Mouse (Mus musculus): ENCODE measurements around the gene Bco1. TPM values are rescaled to one million over a fixed set of nuclear protein-coding genes. Genes with fewer than 3 reads are reported as not detected.

Gene Bco1
- polyA plus RNA-seq, 1 experiment from 2014 or later = 0.16 TPM

GRCm38 (mm10) chr8:117115676-117116446, 20.2 kb downstream of the Bco1 start:
- no peak for DNase-seq (ENCODE audit: low spot score)
- peak; percentile 40; the same call in 1 of the 2 replicates for TF ChIP-seq CTCF (IDR thresholded peaks at IDR 0.05; ENCODE audit: low read depth)
- H3K4me3 ChIP-seq (replicated peaks; ENCODE audit: low read depth, low read length) = no peak overlapping the region; the same call in 1 of the 2 replicates
- H3K9me3 ChIP-seq (replicated peaks; ENCODE audit: low read length) = no peaks in the 10 kb centered on the region
- peak; percentile 44; the same call in 1 of the 2 replicates for ATAC-seq (replicated peaks; ENCODE audit: low FRiP score, low read depth)
- H3K27me3 ChIP-seq (ENCODE audit: insufficient read depth, low read length) = no peaks in the 10 kb centered on the region
- H3K9ac ChIP-seq (ENCODE audit: low read depth, low read length) = no peak overlapping the region
- 16% methylated on average over 13 of the region's 13 CpGs for WGBS
- no peaks in the 10 kb centered on the region for H3K36me3 ChIP-seq (ENCODE audit: insufficient read depth, low read length)
- no peak overlapping the region for H3K27ac ChIP-seq
- peak overlapping the region; percentile 9 for H3K4me2 ChIP-seq (ENCODE audit: low read length)
- no peaks in the 10 kb centered on the region for H3K4me1 ChIP-seq (replicated peaks; ENCODE audit: insufficient read depth, low read length)

- ATAC-seq (replicated peaks; ENCODE audit: low FRiP score, low read depth) (no peak), DNase-seq (ENCODE audit: low spot score) (no peak)
- WGBS = 65% methylated on average over 7 of the region's 7 CpGs
- H3K4me3 ChIP-seq (replicated peaks; ENCODE audit: low read depth, low read length) = no peak overlapping the region
- H3K9me3 ChIP-seq (replicated peaks; ENCODE audit: low read length) = no peaks in the 10 kb centered on the region
- H3K27ac ChIP-seq = no peak overlapping the region
- no peak for TF ChIP-seq CTCF (IDR thresholded peaks at IDR 0.05; ENCODE audit: low read depth)
- H3K9ac ChIP-seq (ENCODE audit: low read depth, low read length) = no peak overlapping the region
- H3K27me3 ChIP-seq (ENCODE audit: insufficient read depth, low read length) = no peaks in the 10 kb centered on the region
- H3K4me1 ChIP-seq (replicated peaks; ENCODE audit: insufficient read depth, low read length) = no peaks in the 10 kb centered on the region
- no peak overlapping the region for H3K4me2 ChIP-seq (ENCODE audit: low read length)
- no peaks in the 10 kb centered on the region for H3K36me3 ChIP-seq (ENCODE audit: insufficient read depth, low read length)
These were observed 20.9 kb downstream of the Bco1 start for GRCm38 (mm10) chr8:117116534-117116933.

GRCm38 (mm10) chr8:117118409-117118808, 22.8 kb downstream of the Bco1 start:
- Histone ChIP-seq H3K4me1 (replicated peaks; ENCODE audit: insufficient read depth, low read length) (no peaks in the 10 kb centered on the region), H3K9me3 (replicated peaks; ENCODE audit: low read length) (no peaks in the 10 kb centered on the region), H3K4me2 (ENCODE audit: low read length) (no peak overlapping the region), H3K36me3 (ENCODE audit: insufficient read depth, low read length) (no peaks in the 10 kb centered on the region), H3K9ac (ENCODE audit: low read depth, low read length) (no peak overlapping the region), H3K27ac (no peak overlapping the region), H3K27me3 (ENCODE audit: insufficient read depth, low read length) (no peaks in the 10 kb centered on the region), H3K4me3 (replicated peaks; ENCODE audit: low read depth, low read length) (no peak overlapping the region)
- DNase-seq (ENCODE audit: low spot score) (no peak), ATAC-seq (replicated peaks; ENCODE audit: low FRiP score, low read depth) (no peak)
- WGBS = 88% methylated on average over 9 of the region's 9 CpGs
- TF ChIP-seq CTCF (IDR thresholded peaks at IDR 0.05; ENCODE audit: low read depth) = no peak

GRCm38 (mm10) chr8:117121277-117121676, 25.6 kb downstream of the Bco1 start:
- no peak overlapping the region for H3K27ac ChIP-seq
- H3K9me3 ChIP-seq (replicated peaks; ENCODE audit: low read length) = no peaks in the 10 kb centered on the region
- no peak for TF ChIP-seq CTCF (IDR thresholded peaks at IDR 0.05; ENCODE audit: low read depth)
- H3K36me3 ChIP-seq (ENCODE audit: insufficient read depth, low read length) = no peaks in the 10 kb centered on the region
- no peaks in the 10 kb centered on the region for H3K4me1 ChIP-seq (replicated peaks; ENCODE audit: insufficient read depth, low read length)
- no peaks in the 10 kb centered on the region for H3K27me3 ChIP-seq (ENCODE audit: insufficient read depth, low read length)
- no peak overlapping the region for H3K9ac ChIP-seq (ENCODE audit: low read depth, low read length)
- DNase-seq (ENCODE audit: low spot score) (no peak), ATAC-seq (replicated peaks; ENCODE audit: low FRiP score, low read depth) (no peak)
- H3K4me3 ChIP-seq (replicated peaks; ENCODE audit: low read depth, low read length) = no peak overlapping the region
- no peak overlapping the region for H3K4me2 ChIP-seq (ENCODE audit: low read length)
- WGBS = 51% methylated on average over 8 of the region's 8 CpGs

GRCm38 (mm10) chr8:117123850-117124633, 28.4 kb downstream of the Bco1 start:
- DNase-seq (ENCODE audit: low spot score) (no peak), ATAC-seq (replicated peaks; ENCODE audit: low FRiP score, low read depth) (no peak)
- H3K4me1 ChIP-seq (replicated peaks; ENCODE audit: insufficient read depth, low read length) = no peaks in the 10 kb centered on the region

GRCm38 (mm10) chr8:117125854-117126253, 30.2 kb downstream of the Bco1 start:
- Histone ChIP-seq H3K36me3 (ENCODE audit: insufficient read depth, low read length) (no peaks in the 10 kb centered on the region), H3K9me3 (replicated peaks; ENCODE audit: low read length) (no peaks in the 10 kb centered on the region), H3K4me1 (replicated peaks; ENCODE audit: insufficient read depth, low read length) (no peaks in the 10 kb centered on the region), H3K27me3 (ENCODE audit: insufficient read depth, low read length) (no peaks in the 10 kb centered on the region), H3K27ac (no peak overlapping the region), H3K4me2 (ENCODE audit: low read length) (no peak overlapping the region), H3K4me3 (replicated peaks; ENCODE audit: low read depth, low read length) (no peak overlapping the region), H3K9ac (ENCODE audit: low read depth, low read length) (no peak overlapping the region)
- ATAC-seq (replicated peaks; ENCODE audit: low FRiP score, low read depth) = no peak
- TF ChIP-seq CTCF (IDR thresholded peaks at IDR 0.05; ENCODE audit: low read depth) = no peak
- DNase-seq (ENCODE audit: low spot score) = no peak
- 94% methylated on average over 3 of the region's 3 CpGs for WGBS

More at GRCm38 (mm10) chr8:117123850-117124633, 28.4 kb downstream of the Bco1 start:
- no peak overlapping the region for H3K27ac ChIP-seq
- H3K9ac ChIP-seq (ENCODE audit: low read depth, low read length) = no peak overlapping the region
- no peaks in the 10 kb centered on the region for H3K36me3 ChIP-seq (ENCODE audit: insufficient read depth, low read length)
- no peak overlapping the region for H3K4me2 ChIP-seq (ENCODE audit: low read length)
- H3K4me3 ChIP-seq (replicated peaks; ENCODE audit: low read depth, low read length) = no peak overlapping the region
- no peaks in the 10 kb centered on the region for H3K9me3 ChIP-seq (replicated peaks; ENCODE audit: low read length)
- 74% methylated on average over 13 of the region's 13 CpGs for WGBS
- TF ChIP-seq CTCF (IDR thresholded peaks at IDR 0.05; ENCODE audit: low read depth) = no peak
- H3K27me3 ChIP-seq (ENCODE audit: insufficient read depth, low read length) = no peaks in the 10 kb centered on the region

All from kidney, postnatal 0 days (tissue).